Mouse (Mus musculus) forebrain, embryonic 13.5 days (tissue): ENCODE results near the gene Uba2. TPM values are rescaled to one million over a fixed set of nuclear protein-coding genes. Genes with fewer than 3 reads are reported as not detected.
"Not testable (repeated sequence)": the region's sequence is repeated elsewhere in the genome, so short reads cannot be mapped to it uniquely, and the experiment has no call there.

Experiments used
- ATAC-seq: fragments of 200-750 bp; cut with Nextera tagmentation; 2 replicates; pipeline ENCODE4 v1.8.0; 2017
- H3K27ac ChIP-seq: fragments of 300-500 bp; sonication (generic); 2 replicates; pipeline ENCODE4 v1.5.1; 2015; ENCODE audit warnings: inconsistent platforms, mild to moderate bottlenecking, moderate library complexity
- H3K27me3 ChIP-seq: fragments of 300-500 bp; sonication (generic); 2 replicates; pipeline ENCODE4 v1.6.1; 2015; ENCODE audit warnings: mild to moderate bottlenecking, inconsistent platforms
- H3K36me3 ChIP-seq: fragments of 300-500 bp; sonication (generic); 2 replicates; pipeline ENCODE4 v1.6.1; 2015; ENCODE audit warnings: mild to moderate bottlenecking, inconsistent platforms; ENCODE audit not compliant: poor library complexity, severe bottlenecking
- H3K4me1 ChIP-seq: fragments of 300-500 bp; sonication (generic); 2 replicates; pipeline ENCODE4 v1.6.1; 2015; ENCODE audit warnings: inconsistent platforms
- H3K4me2 ChIP-seq: fragments of 300-500 bp; sonication (generic); 2 replicates; pipeline ENCODE4 v1.6.1; 2015; ENCODE audit warnings: inconsistent platforms, mild to moderate bottlenecking, moderate library complexity
- H3K4me3 ChIP-seq: fragments of 300-500 bp; sonication (generic); 2 replicates; pipeline ENCODE4 v1.5.1; 2015; ENCODE audit warnings: mild to moderate bottlenecking, inconsistent platforms
- H3K9ac ChIP-seq: fragments of 300-500 bp; sonication (generic); 2 replicates; pipeline ENCODE4 v1.6.1; 2015; ENCODE audit warnings: mild to moderate bottlenecking, inconsistent platforms
- H3K9me3 ChIP-seq: fragments of 300-500 bp; sonication (generic); replicated peaks from 2 replicates; pipeline ENCODE4 v1.6.1; 2016; ENCODE audit warnings: inconsistent platforms
- WGBS: fragments of 180-500 bp; shearing (Covaris S2); methylation state at CpG from one replicate; pipeline ENCODE4 v1.1.7; 2015; 5-methylcytosine and 5-hydroxymethylcytosine counted together
- polyA plus RNA-seq: library from polyadenylated mRNA; unstranded; fragments of >200 nt; fragmentation: Nextera tagmentation; extraction: Ambion mirVana; gene quantifications from 2 replicates; pipeline ENCODE4 v1.2.1, GENCODE M21; 2015

Gene Uba2
- polyA plus RNA-seq: 222 and 242 TPM in 2 replicates

GRCm38 (mm10) chr7:34169454-34169853 is at the start of gene Uba2:
Uba2 (minus strand) TSS chr7:34169599.
- Histone ChIP-seq H3K4me3 (peak within 1 kb of the TSS; percentile 96), H3K9me3 (no peaks in the 10 kb centered on the region), H3K27me3 (no peaks in the 10 kb centered on the region), H3K4me1 (peaks cover 13% of the 10 kb centered on the region), H3K4me2 (peak within 1 kb of the TSS; percentile 84), H3K36me3 (peaks cover 9% of the 10 kb centered on the region), H3K9ac (peak within 1 kb of the TSS; percentile 97), H3K27ac (peak within 1 kb of the TSS; percentile 82)
- 80% methylated on average over 3 of the region's 3 CpGs for WGBS
- ATAC-seq: no peak

- no peaks in the 10 kb centered on the region for H3K27me3 ChIP-seq
- H3K27ac ChIP-seq: no peak overlapping the region
- 80% methylated on average over 1 of the region's 1 CpGs for WGBS
- no peak overlapping the region for H3K4me2 ChIP-seq
- no peak overlapping the region for H3K4me3 ChIP-seq
- H3K4me1 ChIP-seq: no peaks in the 10 kb centered on the region
- peaks cover 100% of the 10 kb centered on the region for H3K36me3 ChIP-seq
- no peak for ATAC-seq
- H3K9ac ChIP-seq: no peak overlapping the region
- no peaks in the 10 kb centered on the region for H3K9me3 ChIP-seq
These were observed 49.1 kb upstream of the Uba2 start for GRCm38 (mm10) chr7:34218496-34218895.

- no peaks in the 10 kb centered on the region for H3K27me3 ChIP-seq
- no peak for ATAC-seq
- 90% methylated on average over 10 of the region's 10 CpGs for WGBS
These were observed 47.1 kb upstream of the Uba2 start for GRCm38 (mm10) chr7:34216474-34216873.

GRCm38 (mm10) chr7:34215481-34215880 is 46.1 kb upstream of the Uba2 start:
- Histone ChIP-seq H3K27ac (no peak overlapping the region), H3K9me3 (no peaks in the 10 kb centered on the region), H3K9ac (no peak overlapping the region), H3K36me3 (peaks cover 100% of the 10 kb centered on the region), H3K4me1 (no peaks in the 10 kb centered on the region), H3K4me2 (no peak overlapping the region), H3K27me3 (no peaks in the 10 kb centered on the region), H3K4me3 (no peak overlapping the region)
- 92% methylated on average over 9 of the region's 9 CpGs for WGBS
- ATAC-seq: no peak

More at GRCm38 (mm10) chr7:34216474-34216873, 47.1 kb upstream of the Uba2 start:
- Histone ChIP-seq H3K27ac (no peak overlapping the region), H3K4me2 (no peak overlapping the region), H3K36me3 (peaks cover 100% of the 10 kb centered on the region), H3K9me3 (no peaks in the 10 kb centered on the region), H3K4me3 (no peak overlapping the region), H3K9ac (no peak overlapping the region), H3K4me1 (no peaks in the 10 kb centered on the region)

- ATAC-seq: no peak
- no peak overlapping the region for H3K4me3 ChIP-seq
- H3K4me2 ChIP-seq: no peak overlapping the region
- peaks cover 100% of the 10 kb centered on the region for H3K36me3 ChIP-seq
- H3K4me1 ChIP-seq: no peaks in the 10 kb centered on the region
- no peaks in the 10 kb centered on the region for H3K9me3 ChIP-seq
- H3K27me3 ChIP-seq: no peaks in the 10 kb centered on the region
- H3K9ac ChIP-seq: no peak overlapping the region
- no peak overlapping the region for H3K27ac ChIP-seq
- 91% methylated on average over 8 of the region's 8 CpGs for WGBS
These were observed 45.2 kb upstream of the Uba2 start for GRCm38 (mm10) chr7:34214644-34215043.

GRCm38 (mm10) chr7:34213281-34213680 is 43.9 kb upstream of the Uba2 start:
- WGBS: 96% methylated on average over 7 of the region's 7 CpGs
- Histone ChIP-seq H3K4me1 (no peaks in the 10 kb centered on the region), H3K27me3 (no peaks in the 10 kb centered on the region), H3K27ac (no peak overlapping the region), H3K4me3 (no peak overlapping the region), H3K36me3 (peaks cover 100% of the 10 kb centered on the region), H3K4me2 (no peak overlapping the region), H3K9me3 (no peaks in the 10 kb centered on the region), H3K9ac (no peak overlapping the region)
- no peak for ATAC-seq

- WGBS: 96% methylated on average over 9 of the region's 9 CpGs
- H3K27ac ChIP-seq: no peak overlapping the region
- no peaks in the 10 kb centered on the region for H3K9me3 ChIP-seq
- no peak overlapping the region for H3K4me2 ChIP-seq
- no peaks in the 10 kb centered on the region for H3K4me1 ChIP-seq
- no peak overlapping the region for H3K9ac ChIP-seq
- peaks cover 100% of the 10 kb centered on the region for H3K36me3 ChIP-seq
- H3K4me3 ChIP-seq: no peak overlapping the region
- ATAC-seq: no peak
- no peaks in the 10 kb centered on the region for H3K27me3 ChIP-seq
These were observed 38.8 kb upstream of the Uba2 start for GRCm38 (mm10) chr7:34208027-34208745.

GRCm38 (mm10) chr7:34206331-34206730 is 36.9 kb upstream of the Uba2 start:
- no peaks in the 10 kb centered on the region for H3K27me3 ChIP-seq
- 91% methylated on average over 6 of the region's 6 CpGs for WGBS
- H3K9me3 ChIP-seq: no peaks in the 10 kb centered on the region
- ATAC-seq: no peak
- peaks cover 100% of the 10 kb centered on the region for H3K36me3 ChIP-seq
- no peak overlapping the region for H3K4me2 ChIP-seq
- H3K9ac ChIP-seq: no peak overlapping the region
- H3K4me1 ChIP-seq: no peaks in the 10 kb centered on the region
- no peak overlapping the region for H3K4me3 ChIP-seq
- H3K27ac ChIP-seq: no peak overlapping the region

GRCm38 (mm10) chr7:34202147-34202546 is 32.7 kb upstream of the Uba2 start:
- H3K27ac ChIP-seq, H3K27me3 ChIP-seq, H3K9ac ChIP-seq, ATAC-seq, H3K4me1 ChIP-seq, H3K4me3 ChIP-seq, H3K4me2 ChIP-seq, H3K9me3 ChIP-seq: not testable (repeated sequence)
- H3K36me3 ChIP-seq: peaks cover 69% of the 10 kb centered on the region
- WGBS: 94% methylated on average over 10 of the region's 10 CpGs

GRCm38 (mm10) chr7:34200829-34201228 is 31.4 kb upstream of the Uba2 start:
- peaks cover 56% of the 10 kb centered on the region for H3K36me3 ChIP-seq

GRCm38 (mm10) chr7:34198346-34198745 is 28.9 kb upstream of the Uba2 start:
- 49% methylated on average over 3 of the region's 3 CpGs for WGBS
- peaks cover 9% of the 10 kb centered on the region for H3K4me1 ChIP-seq

More at GRCm38 (mm10) chr7:34200829-34201228, 31.4 kb upstream of the Uba2 start:
- no peak overlapping the region for H3K4me2 ChIP-seq
- no peak for ATAC-seq
- H3K27me3 ChIP-seq: no peaks in the 10 kb centered on the region
- H3K27ac ChIP-seq: no peak overlapping the region
- no peaks in the 10 kb centered on the region for H3K9me3 ChIP-seq
- 98% methylated on average over 2 of the region's 2 CpGs for WGBS
- peaks cover 1% of the 10 kb centered on the region for H3K4me1 ChIP-seq
- no peak overlapping the region for H3K4me3 ChIP-seq
- H3K9ac ChIP-seq: no peak overlapping the region

GRCm38 (mm10) chr7:34196132-34197128 is 27.0 kb upstream of the Uba2 start, which contains the start of gene Pdcd2l:
Pdcd2l (minus strand) TSS chr7:34196661.
- ATAC-seq: peak; percentile 97
- H3K27me3 ChIP-seq: no peaks in the 10 kb centered on the region
- H3K4me1 ChIP-seq: peaks cover 9% of the 10 kb centered on the region
- H3K9ac ChIP-seq: peak within 1 kb of the TSS; percentile 94
- H3K4me2 ChIP-seq: peak within 1 kb of the TSS; percentile 87
- H3K4me3 ChIP-seq: peak within 1 kb of the TSS; percentile 96
- no peak within 1 kb of the TSS for H3K27ac ChIP-seq
- H3K9me3 ChIP-seq: no peaks in the 10 kb centered on the region
- 3% methylated on average over 69 of the region's 70 CpGs for WGBS
- H3K36me3 ChIP-seq: peaks cover 37% of the 10 kb centered on the region

More at GRCm38 (mm10) chr7:34198346-34198745, 28.9 kb upstream of the Uba2 start:
- no peaks in the 10 kb centered on the region for H3K9me3 ChIP-seq
- no peaks in the 10 kb centered on the region for H3K27me3 ChIP-seq
- no peak overlapping the region for H3K9ac ChIP-seq
- no peak overlapping the region for H3K4me3 ChIP-seq
- H3K27ac ChIP-seq: no peak overlapping the region
- peaks cover 41% of the 10 kb centered on the region for H3K36me3 ChIP-seq
- no peak for ATAC-seq
- no peak overlapping the region for H3K4me2 ChIP-seq
